Comparison of ENCODE assay signal across 8 mouse cellular contexts in genomic region chrX:19167121-19167853, GRCm38 (mm10).
DNase-seq lines count a peak whose midpoint lies in the region; ATAC-seq and TF ChIP-seq lines count a peak whose summit lies in the region.

No protein-coding gene starts in this region.

- no peaks in the 10 kb centered on the region for H3K36me3 ChIP-seq in heart, embryonic 11.5 days (ENCODE audit: control insufficient read depth, insufficient read depth, low read length)
- no peaks in the 10 kb centered on the region for H3K36me3 ChIP-seq in heart, embryonic 15.5 days
- H3K36me3 ChIP-seq in midbrain, embryonic 13.5 days, result no peaks in the 10 kb centered on the region

- no peaks in the 10 kb centered on the region for H3K27me3 ChIP-seq in heart, embryonic 11.5 days (ENCODE audit: control insufficient read depth, insufficient read depth, low read length)
- H3K27me3 ChIP-seq in Patski, result no peaks in the 10 kb centered on the region
- H3K27me3 ChIP-seq in heart, embryonic 15.5 days, result no peaks in the 10 kb centered on the region
- H3K27me3 ChIP-seq in midbrain, embryonic 13.5 days, result no peaks in the 10 kb centered on the region

- no peak for ATAC-seq in heart, embryonic 11.5 days (replicated peaks; ENCODE audit: insufficient number of reproducible peaks, low FRiP score, low TSS enrichment)
- peak; percentile 79 for ATAC-seq in Patski
- no peak for ATAC-seq in heart, embryonic 15.5 days (replicated peaks; ENCODE audit: insufficient number of reproducible peaks, insufficient read depth, low FRiP score, low read depth)
- ATAC-seq in midbrain, embryonic 13.5 days, result peak; percentile 66; the same call in 1 of the 2 replicates
- no peak for ATAC-seq in erythroid progenitor cell, adult 5-6 weeks (replicated peaks; ENCODE audit: low FRiP score, poor library complexity, severe bottlenecking)

- H3K9ac ChIP-seq in heart, embryonic 11.5 days (ENCODE audit: low read depth, low read length), result no peak overlapping the region
- H3K9ac ChIP-seq in heart, embryonic 15.5 days, result no peak overlapping the region
- H3K9ac ChIP-seq in midbrain, embryonic 13.5 days (replicated peaks), result no peak overlapping the region

- no peak overlapping the region for H3K4me2 ChIP-seq in heart, embryonic 11.5 days
- peak overlapping the region; percentile 46 for H3K4me2 ChIP-seq in heart, embryonic 15.5 days
- H3K4me2 ChIP-seq in midbrain, embryonic 13.5 days (replicated peaks), result peak overlapping the region; percentile 42

- H3K4me3 ChIP-seq in heart, embryonic 11.5 days (ENCODE audit: low read depth, low read length), result no peak overlapping the region
- peak overlapping the region; percentile 38 for H3K4me3 ChIP-seq in cortical plate, adult 2 months (ENCODE audit: insufficient read depth, low read length)
- H3K4me3 ChIP-seq in heart, embryonic 15.5 days, result peak overlapping the region; percentile 35
- peak overlapping the region; percentile 20 for H3K4me3 ChIP-seq in midbrain, embryonic 13.5 days (replicated peaks)

- H3K9me3 ChIP-seq in heart, embryonic 11.5 days (replicated peaks; ENCODE audit: control insufficient read depth, low read length), result no peaks in the 10 kb centered on the region
- H3K9me3 ChIP-seq in heart, embryonic 15.5 days (replicated peaks), result no peaks in the 10 kb centered on the region
- no peaks in the 10 kb centered on the region for H3K9me3 ChIP-seq in midbrain, embryonic 13.5 days

- no peaks in the 10 kb centered on the region for H3K4me1 ChIP-seq in heart, embryonic 11.5 days (ENCODE audit: control insufficient read depth, insufficient read depth, low read length)
- no peaks in the 10 kb centered on the region; the same call in 1 of the 2 replicates for H3K4me1 ChIP-seq in cortical plate, adult 2 months (ENCODE audit: control insufficient read depth, insufficient read depth, low read length)
- no peaks in the 10 kb centered on the region for H3K4me1 ChIP-seq in heart, embryonic 15.5 days (replicated peaks)
- no peaks in the 10 kb centered on the region for H3K4me1 ChIP-seq in midbrain, embryonic 13.5 days (replicated peaks)

- no peak for TF ChIP-seq POLR2A in cortical plate, adult 2 months (IDR thresholded peaks at IDR 0.05; ENCODE audit: extremely low read depth, insufficient read depth, low read length)

- in situ Hi-C loops in Patski (cut with MboI; ENCODE audit: low pct_unique_long_range_greater_than_20kb), result loop anchor here (10.0 to 25.0 kb wide), 2 partner anchors 282 to 1005 kb away; partner anchors contain the start of gene Kdm6a

- peak; percentile 59 to 71 for DNase-seq in heart, adult 18-20 months
- DNase-seq in Patski (ENCODE audit: low read depth, low spot score), result no peak
- DNase-seq in kidney, postnatal 10 days, result peak; percentile 61

- H3K27ac ChIP-seq in heart, embryonic 11.5 days (ENCODE audit: low read depth, low read length), result no peak overlapping the region
- peak overlapping the region; percentile 7; the same call in 1 of the 2 replicates for H3K27ac ChIP-seq in cortical plate, adult 2 months (ENCODE audit: insufficient read depth, low read length)
- no peak overlapping the region for H3K27ac ChIP-seq in heart, embryonic 15.5 days
- H3K27ac ChIP-seq in midbrain, embryonic 13.5 days, result no peak overlapping the region

- TF ChIP-seq CTCF in Patski (IDR thresholded peaks at IDR 0.05), result no peak
- TF ChIP-seq CTCF in cortical plate, adult 2 months (IDR thresholded peaks at IDR 0.05; ENCODE audit: extremely low read depth, insufficient read depth, low read length), result no peak

- POLR2A ChIA-PET in Patski (lab: Charles Lee), result interaction anchor here (1.1 kb wide), 1 partner anchor 172 kb away, joined by 3 read pairs; no protein-coding TSS in a partner anchor

- CTCF ChIA-PET in Patski (lab: Charles Lee), result interaction anchor here (0.8 to 1.6 kb wide), 5 partner anchors 10 to 289 kb away, joined by 3 to 5 read pairs (median 3); no protein-coding TSS in a partner anchor

- WGBS in heart, embryonic 11.5 days (ENCODE audit: insufficient replicate concordance), result 74% methylated on average over 12 of the region's 12 CpGs
- 43% methylated on average over 12 of the region's 12 CpGs for WGBS in heart, embryonic 15.5 days
- WGBS in midbrain, embryonic 13.5 days, result 51% methylated on average over 12 of the region's 12 CpGs

Comparison
In these comparisons a context has a peak if more than half of its experiments do, and no peak if none do; other contexts are left out.
1. ATAC-seq: peak in Patski (single experiment) and midbrain, embryonic 13.5 days (single experiment); none in heart, embryonic 11.5 days (single experiment), heart, embryonic 15.5 days (single experiment) and erythroid progenitor cell, adult 5-6 weeks (single experiment).